Mouse (Mus musculus): ENCODE measurements around the gene 1700011M02Rik.
A peak's percentile ranks its signal among the peaks of the same experiment; 100 is the strongest.
"Not testable (repeated sequence)": the region's sequence is repeated elsewhere in the genome, so short reads cannot be mapped to it uniquely, and the experiment has no call there.

1700011M02Rik gene

DNA sequence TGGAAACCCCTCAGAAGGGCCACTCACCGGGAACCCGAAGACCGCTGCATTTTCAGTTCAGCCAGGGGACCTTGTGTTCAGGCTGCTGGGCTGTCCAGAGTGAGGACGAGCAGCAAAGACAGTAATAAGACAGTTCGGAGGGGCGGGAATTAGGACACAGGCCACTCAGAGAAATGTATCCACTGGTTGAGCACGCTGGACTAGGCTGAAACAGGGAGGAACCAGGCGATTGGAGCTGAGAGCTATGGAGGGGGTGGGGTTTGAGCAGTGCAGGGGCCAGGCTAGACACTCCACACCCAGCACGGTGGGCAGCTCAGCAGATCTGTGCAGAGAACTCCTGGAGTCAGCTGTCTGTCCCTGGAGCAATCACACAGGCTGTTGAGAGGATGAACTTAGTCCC lies at the start of gene 1700011M02Rik, which contains the start of gene Dmrtc1a:
TSS of gene 1700011M02Rik (plus strand) at position 319 of the 400 bp plus-strand sequence.
TSS of gene Dmrtc1a (minus strand) at position 101 of the 400 bp plus-strand sequence.
- DNase-seq = not testable (repeated sequence)

DNA sequence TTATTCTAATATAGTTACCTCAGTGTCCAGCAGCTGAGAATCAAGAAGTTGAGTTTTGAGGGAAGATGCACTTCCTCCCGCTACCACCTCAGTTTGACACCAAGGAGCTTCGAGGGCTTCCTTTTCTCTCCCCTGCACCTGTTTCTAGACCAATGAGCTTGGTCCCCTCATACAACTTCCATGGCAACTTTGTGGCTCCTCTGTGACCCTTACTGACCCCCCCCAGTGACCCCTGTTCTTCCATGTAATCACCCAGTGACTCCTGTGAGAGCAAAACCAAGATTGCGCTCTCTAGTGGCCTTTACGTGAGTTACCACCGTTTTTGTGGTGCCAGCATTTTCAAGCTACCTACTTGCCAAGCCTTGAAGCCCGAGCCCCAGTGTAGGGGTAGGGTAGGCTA lies 40.8 kb upstream of the 1700011M02Rik start, which contains the start of gene 1700031F05Rik:
TSS of gene 1700031F05Rik (minus strand) at position 101 of the 400 bp plus-strand sequence.
- no peak for DNase-seq

DNA sequence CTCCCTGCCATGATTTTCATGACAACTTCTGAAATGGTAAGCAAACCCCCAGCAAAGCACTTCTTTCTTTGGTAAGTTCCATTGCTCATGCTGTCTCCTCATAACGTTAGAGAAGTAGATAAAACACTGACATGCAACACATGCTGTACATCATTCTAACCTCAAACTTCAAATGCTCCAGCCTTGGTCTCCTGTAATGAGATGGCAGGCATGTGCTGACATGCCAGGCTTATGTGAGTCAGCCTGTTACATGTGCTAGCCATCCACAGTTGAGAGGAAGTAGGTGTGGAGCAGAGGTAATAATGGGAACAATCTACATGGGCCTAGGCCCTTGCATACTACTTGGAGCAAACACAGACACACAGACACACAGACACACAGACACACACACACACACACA lies 6.1 kb downstream of the 1700011M02Rik start:
- DNase-seq = not testable (repeated sequence)

DNA sequence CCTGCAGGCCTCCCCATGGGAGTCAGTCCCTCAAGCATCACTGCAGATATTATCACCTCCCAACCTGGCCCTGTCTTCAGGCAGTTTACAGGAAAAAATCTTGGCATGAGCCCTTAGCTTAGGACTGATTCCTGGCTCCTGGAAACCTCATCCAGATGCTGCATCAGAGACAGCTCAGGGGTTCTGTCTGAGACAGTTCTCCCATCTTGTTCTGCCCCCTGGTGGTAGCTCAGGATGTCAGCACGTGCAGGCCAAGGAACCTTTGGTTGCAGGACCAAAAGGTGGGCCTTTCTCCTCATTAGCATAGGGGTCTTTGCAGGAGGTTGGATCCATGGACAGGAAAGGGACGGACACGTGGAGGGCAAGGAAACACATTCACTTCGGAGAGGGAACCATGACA lies 18.0 kb downstream of the 1700011M02Rik start:
- DNase-seq = not testable (repeated sequence)

DNA sequence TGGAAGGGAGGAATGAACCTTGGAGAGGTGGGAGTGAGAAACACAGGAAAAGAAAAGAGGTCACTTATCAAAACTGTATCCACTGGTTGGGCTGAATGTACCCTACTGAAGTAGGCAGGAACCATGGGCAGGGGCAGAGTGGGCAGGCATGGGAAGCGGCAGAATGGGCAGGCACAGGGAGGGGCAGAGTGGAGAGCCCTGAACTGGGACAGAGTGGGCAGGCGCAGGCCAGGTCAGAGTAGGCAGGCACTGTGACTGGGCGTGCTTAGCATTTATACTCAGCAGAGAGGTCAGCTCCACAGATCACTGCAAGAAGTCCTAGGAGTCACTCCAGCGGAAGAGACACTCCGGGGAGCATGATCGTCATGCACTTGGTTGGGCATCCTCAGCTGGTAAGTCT lies 19.4 kb downstream of the 1700011M02Rik start, which contains the start of gene 1700018G05Rik:
TSS of gene 1700018G05Rik (plus strand) at position 301 of the 400 bp plus-strand sequence.
- DNase-seq = not testable (repeated sequence)

DNA sequence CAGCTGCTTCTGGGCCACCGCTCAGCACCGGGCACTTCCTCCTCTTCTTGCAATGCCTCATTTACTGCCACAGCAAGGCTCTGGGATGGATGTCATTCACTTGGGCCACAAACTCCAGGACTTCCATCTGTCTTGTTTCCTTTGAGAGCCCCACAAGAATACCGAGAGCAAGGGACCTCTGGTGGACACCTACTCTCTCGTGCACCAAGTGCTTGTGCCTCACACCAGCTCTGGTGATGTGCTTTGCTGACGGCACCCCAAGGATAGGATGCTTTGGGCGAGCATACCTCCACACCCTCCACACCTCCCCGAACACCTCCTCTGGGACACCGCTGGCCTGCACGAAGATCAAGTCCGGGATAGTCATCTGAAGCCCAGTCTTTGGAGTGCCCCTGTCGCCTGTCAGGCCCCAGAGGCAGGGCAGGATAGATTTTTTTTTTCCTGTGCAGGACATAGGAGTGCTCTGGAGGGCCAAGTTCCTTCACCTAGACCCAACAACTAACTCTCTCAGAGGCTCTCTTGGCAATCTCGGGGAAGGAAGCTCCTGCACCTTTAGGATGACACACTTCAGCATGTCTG lies 24.4 kb downstream of the 1700011M02Rik start:
- no peak for DNase-seq

DNA sequence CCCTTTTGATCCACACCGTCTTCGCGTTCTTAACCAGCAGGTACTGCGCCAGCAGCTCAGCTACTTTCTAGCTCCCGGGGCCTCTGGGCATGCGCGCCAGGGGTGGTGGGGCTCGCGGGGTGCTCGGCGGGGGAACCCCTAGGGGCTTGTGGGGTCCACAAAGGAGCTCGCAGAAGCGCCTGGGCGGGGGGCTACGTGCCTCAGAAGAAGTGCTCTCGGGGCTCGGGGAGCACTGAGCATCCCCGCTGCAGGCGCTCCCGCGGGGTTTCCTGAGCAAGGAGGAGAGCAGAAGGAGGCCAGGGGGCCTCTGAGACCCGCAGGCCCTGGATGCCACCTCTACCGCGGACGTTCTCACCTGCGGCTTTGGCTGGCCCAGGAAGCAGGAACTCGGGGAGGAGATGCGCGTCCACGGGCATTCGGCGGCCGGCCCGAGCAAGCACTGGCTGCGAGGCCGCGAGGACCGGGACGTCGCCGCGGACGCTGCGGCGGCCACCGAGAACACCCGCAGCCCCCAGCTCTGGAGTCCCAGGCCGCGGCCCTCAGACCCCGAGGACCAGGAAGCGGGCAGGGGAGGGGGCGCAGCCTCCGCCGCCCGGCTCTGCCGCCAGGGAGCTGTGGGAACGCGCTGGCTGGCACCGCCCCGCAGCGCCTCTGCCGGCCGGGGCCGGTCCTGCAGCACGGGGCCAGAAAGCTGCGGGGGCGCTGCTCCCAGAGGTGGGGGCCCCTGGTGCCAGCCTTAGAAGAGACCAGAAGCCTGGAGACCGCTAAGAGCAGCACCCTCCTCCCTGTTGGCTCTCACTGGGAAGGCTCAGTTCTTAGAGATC lies 25.1 kb downstream of the 1700011M02Rik start:
- DNase-seq = peak; percentile 21 to 24

DNA sequence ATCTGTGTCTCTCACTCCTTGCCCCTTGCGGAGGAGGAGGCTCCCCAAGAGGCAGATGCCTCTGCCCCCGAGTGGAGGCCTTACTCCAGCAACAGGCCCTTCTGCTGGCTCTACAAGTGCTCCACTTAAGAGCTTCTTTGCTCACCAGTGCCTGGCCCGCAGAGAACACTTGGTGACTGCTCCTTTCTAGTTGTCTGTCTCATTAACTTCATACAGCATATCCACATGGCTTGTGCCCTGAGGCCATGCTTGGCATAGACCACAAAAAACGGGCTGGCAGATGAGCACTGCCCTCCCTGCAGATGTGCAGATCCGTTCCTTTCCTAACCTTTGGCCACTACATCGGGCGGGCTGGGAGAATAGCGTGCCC lies 25.7 kb downstream of the 1700011M02Rik start:
- no peak for DNase-seq

DNA sequence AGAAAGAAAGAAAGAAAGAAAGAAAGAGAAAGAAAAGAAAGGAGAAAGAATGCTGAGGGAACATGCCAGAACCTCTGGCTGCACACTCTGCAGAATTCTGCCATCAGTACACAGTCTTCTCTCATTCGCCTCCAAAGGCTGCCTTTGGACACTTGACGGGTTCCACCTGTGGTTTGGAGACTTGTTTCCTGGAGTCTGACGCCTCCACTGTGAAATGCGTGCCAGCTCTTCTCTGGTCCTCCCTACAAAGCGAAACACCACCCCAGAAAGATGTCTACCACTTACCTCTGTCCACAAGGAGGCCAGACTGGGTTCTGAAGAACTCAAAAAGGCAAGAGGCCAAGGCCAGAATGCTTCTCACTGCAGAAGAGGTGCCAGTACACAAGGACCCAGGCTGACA lies 28.0 kb downstream of the 1700011M02Rik start:
- DNase-seq = no peak

DNA sequence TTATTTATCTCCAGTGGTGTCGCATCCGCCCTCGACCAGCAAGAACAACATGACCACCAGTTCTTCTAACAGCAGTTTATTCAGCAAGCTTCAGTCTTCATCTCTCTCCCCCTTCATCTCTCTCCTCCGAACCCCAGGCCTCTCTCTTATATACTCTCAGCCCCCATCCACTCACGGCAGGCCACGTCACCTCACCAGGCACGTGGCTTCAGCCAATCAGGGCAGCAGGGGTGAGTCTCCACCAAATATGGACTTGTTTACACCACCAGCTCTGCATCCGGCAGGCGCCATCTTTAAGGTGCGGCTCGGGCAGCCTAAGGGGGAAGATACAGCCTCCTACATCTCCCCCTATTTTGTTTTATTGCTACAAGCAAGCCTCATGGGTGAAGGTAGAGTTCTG lies 41.4 kb downstream of the 1700011M02Rik start:
- DNase-seq = not testable (repeated sequence)

DNA sequence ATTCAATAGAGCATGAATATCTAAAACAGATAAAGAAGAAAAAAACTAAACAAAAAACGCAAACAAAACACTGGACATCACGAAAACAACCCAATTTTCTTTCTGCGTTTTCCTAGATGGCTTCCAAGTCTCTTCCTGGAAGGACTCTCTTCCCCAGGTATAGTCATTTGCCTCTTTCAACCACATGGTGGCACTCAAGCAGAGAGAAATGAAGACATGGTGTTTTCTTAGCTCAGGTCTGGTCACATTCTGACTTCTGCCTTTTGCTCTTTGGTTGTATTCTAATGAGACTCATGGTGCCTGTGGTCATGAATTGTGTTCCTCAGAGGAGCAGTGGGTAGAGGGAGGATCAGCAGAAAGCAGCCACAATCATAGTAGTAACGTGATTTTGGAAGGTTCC lies 50.2 kb downstream of the 1700011M02Rik start:
- no peak for DNase-seq
